Mouse (Mus musculus) G1E (cell line): ENCODE data around the gene Cops7a.

Experiments used
- CTCF ChIP-seq: IDR thresholded peaks from 2 replicates; pipeline ENCODE4 v1.5.1; 2012; ENCODE audit warnings: low read depth, low read length, inconsistent platforms, mixed read lengths
- GATA1 ChIP-seq: IDR thresholded peaks from 2 replicates; pipeline ENCODE4 v1.6.1; 2012; ENCODE audit warnings: borderline replicate concordance, low read length, inconsistent platforms, mixed read lengths
- GATA2 ChIP-seq: IDR thresholded peaks from 2 replicates; pipeline ENCODE4 v1.6.1; 2012; ENCODE audit warnings: low read depth, low read length, inconsistent platforms, borderline replicate concordance
- TAL1 ChIP-seq: conservative IDR thresholded peaks from 2 replicates; pipeline ENCODE4 v1.6.1; 2012; ENCODE audit warnings: low read depth, low read length, inconsistent platforms, mixed read lengths

DNA sequence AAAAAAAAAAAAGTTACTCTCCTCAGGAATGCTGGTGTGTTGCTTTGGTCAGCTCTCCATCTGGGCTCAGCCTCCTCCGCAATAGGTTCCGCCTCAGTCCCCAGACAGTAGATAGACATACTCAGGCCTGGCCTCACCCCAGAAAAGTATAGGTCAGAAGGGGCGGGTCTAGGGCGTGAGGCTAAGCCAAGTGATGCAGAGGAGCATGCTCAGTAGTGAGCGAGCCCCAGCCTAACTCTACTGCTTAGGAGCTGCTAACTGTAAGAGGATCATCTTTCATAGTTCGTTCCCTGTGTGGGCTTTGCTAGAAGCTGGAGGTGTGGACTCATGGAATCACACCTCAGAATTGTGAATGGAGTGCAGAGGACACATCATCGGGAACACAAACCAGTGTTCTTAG is 26.8 kb downstream of the Cops7a start:
- no peak for TF ChIP-seq CTCF
- no peak for TF ChIP-seq TAL1
- no peak for TF ChIP-seq GATA1
- no peak for TF ChIP-seq GATA2
